In the genomic region with DNA sequence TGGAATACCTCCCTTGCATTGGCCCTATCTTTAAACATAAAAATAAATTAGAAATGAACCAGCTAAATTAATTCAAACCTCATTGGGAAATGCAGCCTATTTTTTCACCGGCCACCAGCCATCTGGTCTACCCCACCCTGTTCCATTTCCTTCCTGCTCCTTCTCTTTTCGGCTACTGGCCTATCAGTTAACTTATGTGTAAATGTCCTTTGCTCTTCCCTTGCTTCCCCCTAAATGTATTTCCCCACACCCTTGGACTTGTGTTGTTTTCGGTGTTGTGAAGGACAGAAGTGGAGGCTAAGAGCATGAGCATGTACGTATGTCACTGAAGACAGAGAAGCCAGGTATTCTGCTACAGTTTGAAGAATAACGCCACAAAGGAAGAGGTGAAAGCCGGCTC, we compare ENCODE assay signal across 16 mouse cellular contexts.
"Had no signal": no experiment of that assay in that cellular context is flagged by ENCODE, and none has a peak within 500 bp of the region (broad histone marks: within the 10 kb centered on the region; RNA-seq: fewer than 3 reads in every experiment).

No protein-coding gene starts in this region.

- H3K9me3 ChIP-seq: neural tube, embryonic 13.5 days; neural tube, embryonic 15.5 days; stomach, embryonic 15.5 days had no signal

- DNase-seq: retina, postnatal 1 day; right cerebral cortex, adult 18-20 months; right cerebral cortex, postnatal 14 days; right cerebral cortex, postnatal 25 days; right cerebral cortex, postnatal 4 days; spleen, adult 18-20 months; thymus, adult 18-20 months; thymus, adult 2 months; thymus, postnatal 14 days; thymus, postnatal 25 days; thymus, postnatal 36 days; thymus, postnatal 4 days had no signal

- H3K27ac ChIP-seq: neural tube, embryonic 13.5 days; neural tube, embryonic 15.5 days; stomach, embryonic 15.5 days; stomach, postnatal 0 days had no signal

- H3K4me1 ChIP-seq: stomach, embryonic 15.5 days had no signal

- H3K4me2 ChIP-seq: neural tube, embryonic 13.5 days; neural tube, embryonic 15.5 days; stomach, embryonic 15.5 days had no signal

- H3K36me3 ChIP-seq: neural tube, embryonic 15.5 days; stomach, embryonic 15.5 days had no signal

- H3K4me3 ChIP-seq: neural tube, embryonic 13.5 days; neural tube, embryonic 15.5 days; stomach, embryonic 15.5 days had no signal

- H3K9ac ChIP-seq: neural tube, embryonic 13.5 days; neural tube, embryonic 15.5 days; stomach, embryonic 15.5 days had no signal

- H3K27me3 ChIP-seq: neural tube, embryonic 13.5 days; neural tube, embryonic 15.5 days; stomach, embryonic 15.5 days had no signal
